Mouse (Mus musculus): Measurements from ENCODE around the gene Proser2.

DNA sequence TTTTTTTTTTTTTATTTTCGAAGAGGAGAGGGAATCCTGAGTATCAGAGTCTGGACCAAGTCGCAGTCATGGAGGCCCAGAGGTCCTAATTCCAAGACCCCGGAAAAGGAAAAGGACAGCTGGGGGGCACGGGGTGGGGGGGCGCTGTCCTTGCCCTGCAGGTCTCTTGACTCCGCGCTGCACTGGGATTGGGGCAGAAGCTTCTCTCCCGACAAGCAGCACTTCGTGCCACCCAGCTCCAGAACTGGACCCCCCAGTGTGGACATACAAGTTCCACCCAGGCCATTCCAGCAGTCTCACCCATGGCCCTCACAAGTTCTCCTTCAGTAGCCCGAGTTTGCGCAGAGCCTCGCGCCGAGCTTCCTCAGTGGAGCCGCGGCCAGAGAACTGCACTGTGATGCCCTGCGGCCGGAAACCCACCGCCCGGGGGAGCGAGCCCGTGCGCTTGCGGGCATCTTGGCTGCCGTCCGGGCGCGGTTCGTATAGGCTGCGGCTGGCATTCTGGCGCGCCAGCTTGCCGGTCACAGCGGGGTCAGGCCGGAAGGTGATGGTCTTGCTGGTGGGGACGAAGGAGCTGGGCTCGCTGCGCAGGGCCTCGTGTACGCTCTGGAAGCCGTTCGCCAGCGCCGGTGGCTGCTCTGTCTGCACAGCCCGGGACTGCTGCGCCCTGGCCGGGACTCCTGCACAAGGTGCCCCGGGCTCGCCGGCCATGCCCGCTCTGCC, 29.8 kb downstream of the Proser2 start:
- no peak for TF ChIP-seq CTCF (IDR thresholded peaks at IDR 0.05; ENCODE audit: low read depth, low read length)
- no peak for TF ChIP-seq TAL1 (conservative IDR thresholded peaks at IDR 0.05; ENCODE audit: low read depth, low read length)
- no peak for TF ChIP-seq GATA1 (IDR thresholded peaks at IDR 0.05; ENCODE audit: borderline replicate concordance, low read length)
- no peak for TF ChIP-seq POLR2AphosphoS5 (IDR thresholded peaks at IDR 0.05; ENCODE audit: insufficient replicate concordance, low read depth, low read length)

Measured in G1E (cell line).